Mouse (Mus musculus) ES-Bruce4 (cell line): ENCODE results near the gene Ocm.

Experiments used
- CTCF ChIP-seq: IDR thresholded peaks from one replicate; pipeline ENCODE4 v1.8.1; 2011; ENCODE audit warnings: low read depth, low read length
- EP300 ChIP-seq: IDR thresholded peaks from 2 replicates; pipeline ENCODE4 v1.6.1; 2011; ENCODE audit warnings: low read depth, low read length; ENCODE audit not compliant: insufficient read depth
- POLR2A ChIP-seq: IDR thresholded peaks from one replicate; pipeline ENCODE4 v1.8.1; 2011; ENCODE audit warnings: low read length; ENCODE audit not compliant: insufficient read depth

DNA sequence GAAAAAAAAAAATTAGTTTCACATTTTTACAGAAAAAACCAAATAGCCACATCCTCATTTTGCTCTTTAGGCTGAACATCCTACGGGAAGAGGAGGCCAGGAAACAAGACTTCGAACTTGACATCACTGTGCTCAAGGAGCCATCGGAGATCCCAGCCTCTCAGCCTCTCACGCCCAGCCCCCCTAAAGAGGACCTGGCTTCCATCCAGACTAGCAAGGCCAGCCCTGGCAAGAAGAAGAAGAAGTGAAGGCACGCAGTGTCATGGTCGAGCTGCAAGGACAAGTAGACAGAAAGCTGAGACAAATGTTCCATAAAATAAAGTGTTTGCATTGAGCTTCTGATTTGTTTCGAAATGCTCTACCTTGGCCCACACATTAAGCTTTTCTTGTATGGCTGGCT is 41.1 kb downstream of the Ocm start:
- TF ChIP-seq CTCF (no peak), POLR2A (no peak), EP300 (no peak)
